Mouse (Mus musculus) liver, embryonic 15.5 days (tissue): ENCODE measurements around the gene Fam240b. TPM values are rescaled to one million over a fixed set of nuclear protein-coding genes. Genes with fewer than 3 reads are reported as not detected.
A peak's percentile ranks its signal among the peaks of the same experiment; 100 is the strongest.
"Not testable (repeated sequence)": the region's sequence is repeated elsewhere in the genome, so short reads cannot be mapped to it uniquely, and the experiment has no call there.

Experiments
- ATAC-seq: fragments of 200-750 bp; cut with Nextera tagmentation; 2 replicates; pipeline ENCODE4 v1.8.0; 2017; ENCODE audit warnings: moderate number of reproducible peaks, mild to moderate bottlenecking, moderate library complexity; ENCODE audit not compliant: insufficient read depth
- H3K27ac ChIP-seq: fragments of 300-500 bp; sonication (generic); replicated peaks from 2 replicates; pipeline ENCODE4 v1.5.1; 2015; ENCODE audit warnings: mild to moderate bottlenecking, inconsistent platforms
- H3K27me3 ChIP-seq: fragments of 300-500 bp; sonication (generic); 2 replicates; pipeline ENCODE4 v1.6.1; 2015; ENCODE audit warnings: mild to moderate bottlenecking, inconsistent platforms
- H3K36me3 ChIP-seq: fragments of 300-500 bp; sonication (generic); replicated peaks from 2 replicates; pipeline ENCODE4 v1.6.1; 2015; ENCODE audit warnings: moderate library complexity, mild to moderate bottlenecking, inconsistent platforms
- H3K4me1 ChIP-seq: fragments of 300-500 bp; sonication (generic); replicated peaks from 2 replicates; pipeline ENCODE4 v1.6.1; 2015; ENCODE audit warnings: inconsistent platforms
- H3K4me2 ChIP-seq: fragments of 300-500 bp; sonication (generic); 2 replicates; pipeline ENCODE4 v1.6.1; 2015; ENCODE audit warnings: moderate library complexity, mild to moderate bottlenecking, inconsistent platforms
- H3K4me3 ChIP-seq: fragments of 300-500 bp; sonication (generic); replicated peaks from 2 replicates; pipeline ENCODE4 v1.5.1; 2015; ENCODE audit warnings: mild to moderate bottlenecking, inconsistent platforms
- H3K9ac ChIP-seq: fragments of 300-500 bp; sonication (generic); 2 replicates; pipeline ENCODE4 v1.6.1; 2015; ENCODE audit warnings: moderate library complexity, mild to moderate bottlenecking, inconsistent platforms
- H3K9me3 ChIP-seq: fragments of 300-500 bp; sonication (generic); replicated peaks from 2 replicates; pipeline ENCODE4 v1.6.1; 2016; ENCODE audit warnings: inconsistent platforms
- WGBS: fragments of 180-500 bp; shearing (Covaris S2); methylation state at CpG from one replicate; pipeline ENCODE4 v1.1.7; 2015; ENCODE audit warnings: mixed read lengths; ENCODE audit not compliant: insufficient replicate concordance; 5-methylcytosine and 5-hydroxymethylcytosine counted together
- polyA plus RNA-seq: library from polyadenylated mRNA; unstranded; fragments of >200 nt; fragmentation: Nextera tagmentation; extraction: Ambion mirVana; gene quantifications from 2 replicates; pipeline ENCODE4 v1.2.1, GENCODE M21; 2015

The Fam240b gene
- polyA plus RNA-seq, 1 experiment from 2014 or later, result not detected

DNA sequence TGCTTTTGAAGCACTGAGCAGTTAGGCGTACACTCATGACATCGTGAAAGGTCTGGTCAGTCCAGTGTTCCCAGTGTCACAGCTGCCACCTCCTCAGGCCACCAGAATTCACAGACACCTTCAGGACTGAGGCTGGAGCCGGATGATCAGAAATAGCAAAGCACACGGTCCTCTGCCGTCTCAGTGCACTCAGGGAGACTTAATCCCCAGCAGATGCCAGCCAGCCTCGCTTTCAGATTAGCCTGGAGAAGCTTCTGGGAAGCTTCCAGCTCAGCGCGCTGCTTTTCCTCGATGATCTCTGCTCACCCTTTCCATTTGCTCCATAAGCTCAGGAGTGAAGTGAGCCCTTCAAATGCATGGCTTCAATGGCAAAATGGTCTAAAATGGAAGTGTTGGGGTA, 32.4 kb downstream of the Fam240b start:
- no peak for ATAC-seq
- H3K27me3 ChIP-seq, result no peaks in the 10 kb centered on the region
- H3K9me3 ChIP-seq, result no peaks in the 10 kb centered on the region
- H3K4me1 ChIP-seq, result no peaks in the 10 kb centered on the region
- no peak overlapping the region for H3K9ac ChIP-seq
- H3K4me2 ChIP-seq, result no peak overlapping the region
- no peak overlapping the region for H3K27ac ChIP-seq
- 62% methylated on average over 9 of the region's 9 CpGs for WGBS
- no peaks in the 10 kb centered on the region for H3K36me3 ChIP-seq
- no peak overlapping the region for H3K4me3 ChIP-seq

GRCm38 (mm10) chr13:64462581-64462980, 35.0 kb downstream of the Fam240b start:
- Histone ChIP-seq H3K27me3 (no peaks in the 10 kb centered on the region), H3K27ac (no peak overlapping the region), H3K9ac (no peak overlapping the region), H3K4me2 (no peak overlapping the region), H3K4me3 (no peak overlapping the region), H3K36me3 (no peaks in the 10 kb centered on the region), H3K4me1 (peaks cover 23% of the 10 kb centered on the region), H3K9me3 (no peaks in the 10 kb centered on the region)
- ATAC-seq, result no peak
- WGBS, result 58% methylated on average over 2 of the region's 2 CpGs

DNA sequence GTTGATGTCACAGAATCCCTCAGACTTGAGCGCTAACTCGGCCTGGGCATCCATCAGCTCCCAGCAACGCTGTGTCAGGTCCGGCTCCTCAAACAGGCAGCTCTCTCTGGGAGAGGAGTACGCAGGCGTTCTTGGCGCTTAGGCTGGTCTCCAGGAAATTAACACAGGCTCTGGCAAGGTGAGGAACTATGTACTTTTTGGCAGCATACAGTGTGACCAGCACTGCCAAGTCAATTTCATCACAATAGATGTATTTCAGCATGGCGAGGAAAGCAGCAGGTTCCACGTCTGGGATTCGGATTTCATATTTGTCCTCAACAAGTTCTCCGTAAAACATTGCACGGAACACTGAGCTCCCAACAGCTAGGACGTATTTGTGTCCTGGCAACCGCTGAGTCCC, 39.4 kb downstream of the Fam240b start:
- Histone ChIP-seq H3K27me3 (no peaks in the 10 kb centered on the region), H3K9ac (no peak overlapping the region), H3K36me3 (no peaks in the 10 kb centered on the region), H3K4me3 (no peak overlapping the region), H3K4me2 (peak overlapping the region; percentile 55), H3K27ac (peak overlapping the region; percentile 56), H3K9me3 (no peaks in the 10 kb centered on the region), H3K4me1 (peaks cover 30% of the 10 kb centered on the region)
- ATAC-seq, result no peak
- WGBS, result 82% methylated on average over 14 of the region's 14 CpGs

DNA sequence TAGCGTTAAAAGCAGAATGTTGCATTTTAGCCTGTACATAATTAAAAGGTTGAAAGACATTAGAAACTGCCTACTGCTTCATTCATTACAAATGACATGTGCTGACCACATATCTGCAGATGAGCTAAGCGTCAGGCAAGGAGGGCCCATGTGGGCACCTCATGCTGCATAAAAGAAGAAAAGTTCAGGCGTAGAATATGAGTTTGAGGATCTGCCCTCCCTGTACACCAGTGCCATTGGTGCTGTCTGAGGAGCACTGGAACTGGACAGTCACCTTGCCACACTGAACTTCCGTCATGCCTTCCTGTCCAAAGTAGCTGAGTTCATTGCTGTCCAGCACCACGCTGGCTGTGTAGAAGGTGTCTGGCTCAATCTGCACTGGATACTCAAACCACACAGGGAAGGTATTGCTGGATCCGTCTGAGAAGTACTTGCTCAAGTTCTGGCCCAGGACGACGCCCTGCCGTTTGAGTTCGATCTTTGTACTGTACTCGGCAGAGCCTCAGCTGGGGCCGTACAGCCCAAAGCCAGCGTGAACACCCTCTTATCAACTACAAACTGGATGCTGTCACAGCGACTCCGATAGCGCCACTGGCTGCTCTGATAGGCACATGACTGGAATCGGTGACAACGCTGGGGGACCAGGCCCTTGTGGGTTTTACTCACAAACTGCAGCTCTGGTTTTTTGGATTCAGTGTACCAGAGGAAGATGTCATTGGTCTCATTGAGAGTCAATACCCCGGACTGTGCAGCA, 40.2 kb downstream of the Fam240b start:
- H3K9ac ChIP-seq, H3K9me3 ChIP-seq, H3K36me3 ChIP-seq, H3K27me3 ChIP-seq, H3K4me3 ChIP-seq: not testable (repeated sequence)
- H3K4me2 ChIP-seq, result peak overlapping the region; percentile 55
- peaks cover 30% of the 10 kb centered on the region for H3K4me1 ChIP-seq
- H3K27ac ChIP-seq, result peak overlapping the region; percentile 56
- 56% methylated on average over 19 of the region's 19 CpGs for WGBS
- peak; percentile 98 for ATAC-seq

DNA sequence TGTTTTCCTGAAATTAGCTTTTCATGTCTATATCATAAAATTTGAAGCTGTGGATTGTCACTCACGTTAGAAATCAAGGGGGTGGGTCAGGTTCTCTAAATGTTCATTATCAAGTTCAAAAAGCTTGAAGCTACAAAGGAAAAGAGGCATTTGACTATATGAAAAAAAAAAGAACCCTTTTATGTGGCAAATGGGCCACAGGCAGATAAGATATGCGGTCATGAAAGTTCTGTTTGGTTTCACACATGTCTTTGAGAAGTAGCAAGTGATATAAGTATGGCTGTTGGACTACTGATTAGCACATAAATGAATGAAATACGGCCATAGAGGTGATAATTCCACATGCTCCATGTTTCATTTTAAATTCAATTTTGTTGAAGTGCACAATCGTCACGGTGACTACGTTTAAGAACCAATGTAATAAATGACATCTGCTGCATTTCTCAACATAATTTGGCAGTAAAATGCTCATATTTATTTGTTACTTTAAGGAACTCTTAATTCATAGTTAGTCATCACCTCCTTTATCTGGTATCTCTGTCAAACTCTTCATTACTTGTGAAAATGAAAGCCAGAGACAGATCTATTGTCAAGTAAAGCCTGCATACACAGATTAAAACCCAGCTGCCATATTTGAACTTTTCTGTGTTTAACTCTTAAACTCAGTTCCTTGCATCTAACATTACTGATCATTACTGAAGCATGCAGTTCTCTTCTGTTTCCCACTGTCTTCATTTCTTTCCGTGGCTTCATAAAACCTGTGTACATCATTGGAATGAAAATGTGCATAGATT, 47.4 kb downstream of the Fam240b start:
- ATAC-seq, result peak; percentile 65
- Histone ChIP-seq H3K27ac (peak overlapping the region; percentile 45; the same call in 1 of the 2 replicates), H3K27me3 (0 out of 2 replicates have a peak, but pooled peaks cover 3% of the 10 kb centered on the region), H3K9me3 (no peaks in the 10 kb centered on the region), H3K9ac (no peak overlapping the region), H3K4me3 (no peak overlapping the region), H3K4me1 (peaks cover 25% of the 10 kb centered on the region), H3K4me2 (0 out of 2 replicates have a peak overlapping the region, but pooled peaks have one; percentile 16), H3K36me3 (no peaks in the 10 kb centered on the region)
- WGBS, result 35% methylated on average over 7 of the region's 7 CpGs

GRCm38 (mm10) chr13:64448729-64449128, 48.9 kb downstream of the Fam240b start:
- H3K4me1 ChIP-seq, result peaks cover 27% of the 10 kb centered on the region
- H3K27me3 ChIP-seq, result 0 out of 2 replicates have a peak, but pooled peaks cover 3% of the 10 kb centered on the region
- no peak overlapping the region for H3K4me3 ChIP-seq
- H3K36me3 ChIP-seq, result no peaks in the 10 kb centered on the region
- no peak overlapping the region for H3K4me2 ChIP-seq
- H3K27ac ChIP-seq, result no peak overlapping the region
- ATAC-seq, result no peak
- 52% methylated on average over 5 of the region's 5 CpGs for WGBS
- H3K9ac ChIP-seq, result no peak overlapping the region
- no peaks in the 10 kb centered on the region for H3K9me3 ChIP-seq

DNA sequence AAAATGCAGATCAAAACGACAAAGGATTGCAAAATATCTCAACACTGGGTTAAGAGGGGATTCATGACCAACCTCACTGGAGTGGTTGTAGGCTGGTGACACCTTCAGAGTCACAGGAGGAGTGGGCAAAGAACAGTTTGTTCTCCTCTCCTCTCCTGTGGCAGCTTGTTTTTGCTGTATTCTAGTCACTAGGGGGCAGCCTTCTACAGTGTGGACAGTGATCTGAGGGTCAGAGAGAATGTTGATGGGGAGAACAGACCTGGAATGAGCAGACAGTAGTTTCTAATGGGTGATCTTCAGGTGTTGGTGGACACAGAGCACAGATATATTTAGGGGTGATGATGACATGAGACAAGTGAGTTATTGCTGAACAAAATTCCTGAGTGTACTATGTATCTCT, 49.6 kb downstream of the Fam240b start:
- Histone ChIP-seq H3K4me1 (peaks cover 27% of the 10 kb centered on the region), H3K9ac (no peak overlapping the region), H3K36me3 (no peaks in the 10 kb centered on the region), H3K4me3 (no peak overlapping the region), H3K27ac (no peak overlapping the region), H3K27me3 (0 out of 2 replicates have a peak, but pooled peaks cover 3% of the 10 kb centered on the region), H3K9me3 (no peaks in the 10 kb centered on the region), H3K4me2 (no peak overlapping the region)
- ATAC-seq, result 0 out of 2 replicates have a peak, but pooled peaks have one; percentile 34
- 0% methylated on average over 1 of the region's 1 CpGs for WGBS

DNA sequence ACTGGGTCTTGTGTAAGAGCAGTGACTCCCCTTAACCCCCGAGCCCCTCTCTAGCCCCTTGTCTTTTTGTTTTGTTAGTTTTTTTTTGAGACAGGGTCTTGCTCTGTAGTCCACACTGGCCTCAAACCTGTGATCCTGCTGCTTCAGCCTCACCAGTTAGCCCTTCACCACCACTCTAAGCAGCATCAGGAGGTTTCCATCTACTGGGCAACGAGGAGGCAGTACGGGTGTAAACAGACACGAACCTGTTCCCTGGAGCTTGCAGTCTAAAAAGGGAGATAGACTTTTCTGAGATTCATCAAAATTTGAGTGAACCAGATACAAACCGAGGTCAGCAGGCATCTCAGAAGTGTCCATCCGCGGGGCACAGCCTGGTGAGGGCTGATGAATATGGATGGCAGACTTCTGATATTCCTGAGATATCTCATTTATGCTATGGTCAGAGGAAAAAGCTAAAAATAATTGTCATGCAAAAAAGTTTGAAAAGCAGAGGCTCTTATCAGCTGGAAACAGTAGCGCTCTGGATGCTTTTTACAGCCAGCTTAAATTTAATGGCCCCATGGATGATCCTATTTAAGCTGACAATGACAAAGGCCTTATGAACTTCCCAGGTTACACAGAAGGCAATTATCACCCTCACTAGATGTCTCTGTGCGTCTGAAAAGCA, 52.2 kb downstream of the Fam240b start:
- Histone ChIP-seq H3K36me3 (no peaks in the 10 kb centered on the region), H3K4me1 (peaks cover 27% of the 10 kb centered on the region), H3K4me2 (no peak overlapping the region), H3K27me3 (0 out of 2 replicates have a peak, but pooled peaks cover 3% of the 10 kb centered on the region), H3K4me3 (no peak overlapping the region), H3K27ac (no peak overlapping the region), H3K9me3 (no peaks in the 10 kb centered on the region), H3K9ac (no peak overlapping the region)
- no peak for ATAC-seq
- 29% methylated on average over 9 of the region's 9 CpGs for WGBS

- no peaks in the 10 kb centered on the region for H3K36me3 ChIP-seq
- no peak overlapping the region for H3K4me3 ChIP-seq
- 36% methylated on average over 4 of the region's 4 CpGs for WGBS
- H3K4me2 ChIP-seq, result no peak overlapping the region
- ATAC-seq, result no peak
- peaks cover 14% of the 10 kb centered on the region for H3K4me1 ChIP-seq
- H3K27me3 ChIP-seq, result 0 out of 2 replicates have a peak, but pooled peaks cover 3% of the 10 kb centered on the region
- no peak overlapping the region for H3K9ac ChIP-seq
- no peak overlapping the region for H3K27ac ChIP-seq
- H3K9me3 ChIP-seq, result no peaks in the 10 kb centered on the region
Observed at GRCm38 (mm10) chr13:64443263-64443894, 54.2 kb downstream of the Fam240b start.

- H3K4me1 ChIP-seq, result peaks cover 11% of the 10 kb centered on the region
- no peak overlapping the region for H3K4me3 ChIP-seq
- H3K9me3 ChIP-seq, result no peaks in the 10 kb centered on the region
- no peak overlapping the region for H3K4me2 ChIP-seq
- 16% methylated on average over 4 of the region's 4 CpGs for WGBS
- H3K27ac ChIP-seq, result no peak overlapping the region
- no peaks in the 10 kb centered on the region for H3K36me3 ChIP-seq
- ATAC-seq, result no peak
- no peaks in the 10 kb centered on the region for H3K27me3 ChIP-seq
- no peak overlapping the region for H3K9ac ChIP-seq
Observed at GRCm38 (mm10) chr13:64440592-64440991, 57.0 kb downstream of the Fam240b start.
